Mouse (Mus musculus): ENCODE data around the gene Vmn1r48. TPM values are rescaled to one million over a fixed set of nuclear protein-coding genes. Genes with fewer than 3 reads are reported as not detected.
"Not testable (repeated sequence)": the region's sequence is repeated elsewhere in the genome, so short reads cannot be mapped to it uniquely, and the experiment has no call there.

The Vmn1r48 gene
- total RNA-seq (2017), result not detected in 3 replicates

GRCm38 (mm10) chr6:90036741-90037140, at the start of gene Vmn1r48:
TSS of gene Vmn1r48 (minus strand) at chr6:90036841.
- ATAC-seq (replicated peaks; ENCODE audit: insufficient number of reproducible peaks, low FRiP score, low TSS enrichment, poor library complexity, severe bottlenecking), result not testable (repeated sequence)

GRCm38 (mm10) chr6:90078406-90078805, 41.8 kb upstream of the Vmn1r48 start, which contains the start of gene Vmn1r49:
TSS of gene Vmn1r49 (minus strand) at chr6:90078506.
- no peak for ATAC-seq (replicated peaks; ENCODE audit: insufficient number of reproducible peaks, low FRiP score, low TSS enrichment, poor library complexity, severe bottlenecking)

- not testable (repeated sequence) for ATAC-seq (replicated peaks; ENCODE audit: insufficient number of reproducible peaks, low FRiP score, low TSS enrichment, poor library complexity, severe bottlenecking)
These were observed 20.8 kb downstream of the Vmn1r48 start, which contains the start of gene Vmn1r47 for GRCm38 (mm10) chr6:90015847-90016246. TSS of gene Vmn1r47 (plus strand) at chr6:90016147.

- no peak for ATAC-seq (replicated peaks; ENCODE audit: insufficient number of reproducible peaks, low FRiP score, low TSS enrichment, poor library complexity, severe bottlenecking)
These were observed 50.7 kb downstream of the Vmn1r48 start for GRCm38 (mm10) chr6:89985989-89986388.

Other genes with a start within 250 kb of the Vmn1r48 start
- not detected in 3 replicates for gene Vmn1r42, start 160.4 kb downstream of the Vmn1r48 start, total RNA-seq (2017)
- not detected in 3 replicates for gene Vmn1r43, start 160.4 kb downstream of the Vmn1r48 start, total RNA-seq (2017)
- not detected in 3 replicates for gene Vmn1r44, start 153.2 kb downstream of the Vmn1r48 start, total RNA-seq (2017)
- not detected in 3 replicates for gene Vmn1r45, start 96.2 kb downstream of the Vmn1r48 start, total RNA-seq (2017)
- not detected in 3 replicates for gene Vmn1r46, start 67.5 kb downstream of the Vmn1r48 start, total RNA-seq (2017)
- gene Vmn1r47, start 20.7 kb downstream of the Vmn1r48 start, total RNA-seq (2017), result 0.10 TPM in 1 of 3 replicates, not detected in the others
- gene Vmn1r49, start 41.7 kb upstream of the Vmn1r48 start, total RNA-seq (2017), result not detected in 3 replicates
- not detected in 3 replicates for gene Vmn1r50, start 64.6 kb upstream of the Vmn1r48 start, total RNA-seq (2017)
- gene Vmn1r51, start 85.8 kb upstream of the Vmn1r48 start, total RNA-seq (2017), result not detected in 3 replicates
- gene Vmn1r52, start 138.0 kb upstream of the Vmn1r48 start, total RNA-seq (2017), result not detected in 3 replicates
- gene V1ra8, start 166.0 kb upstream of the Vmn1r48 start, total RNA-seq (2017), result not detected in 3 replicates
- not detected in 3 replicates for gene Vmn1r53, start 187.6 kb upstream of the Vmn1r48 start, total RNA-seq (2017)
- not detected in 3 replicates for gene Vmn1r54, start 209.5 kb upstream of the Vmn1r48 start, total RNA-seq (2017)